Comparison of ENCODE assay signal across 15 mouse cellular contexts in genomic region chr7:128321260-128321659, GRCm38 (mm10). TPM values are rescaled to one million over a fixed set of nuclear protein-coding genes. Genes with fewer than 3 reads are reported as not detected.
DNase-seq lines count a peak whose midpoint lies in the region; ATAC-seq and TF ChIP-seq lines count a peak whose summit lies in the region.
"Had no signal": no experiment of that assay in that cellular context is flagged by ENCODE, and none has a peak within 500 bp of the region (broad histone marks: within the 10 kb centered on the region; RNA-seq: fewer than 3 reads in every experiment).

No protein-coding gene starts in this region.

- no peaks in the 10 kb centered on the region for H3K27me3 ChIP-seq in lung, embryonic 16.5 days (ENCODE audit: control insufficient read depth, insufficient read depth, low read depth, low read length)
- H3K27me3 ChIP-seq in intestine, postnatal 0 days (replicated peaks; ENCODE audit: control insufficient read depth, insufficient read depth, low read length): no peaks in the 10 kb centered on the region
- no peaks in the 10 kb centered on the region for H3K27me3 ChIP-seq in stomach, embryonic 14.5 days (ENCODE audit: control insufficient read depth, insufficient read depth, low read length)
- H3K27me3 ChIP-seq: forebrain, embryonic 13.5 days; hindbrain, embryonic 13.5 days had no signal

- intact Hi-C loops in gastrocnemius, postnatal 14 days (cut with DNase I; ENCODE audit: low total_unique reads): no loop called here

- H3K27ac ChIP-seq in lung, embryonic 16.5 days (ENCODE audit: low read length): peak overlapping the region; percentile 89
- H3K27ac ChIP-seq in intestine, postnatal 0 days (ENCODE audit: low read depth, low read length): peak overlapping the region; percentile 69
- H3K27ac ChIP-seq in stomach, embryonic 14.5 days (ENCODE audit: low read length): peak overlapping the region; percentile 81
- H3K27ac ChIP-seq: forebrain, embryonic 13.5 days; hindbrain, embryonic 13.5 days had no signal

- 47% methylated on average over 7 of the region's 7 CpGs for WGBS in lung, embryonic 16.5 days
- WGBS in intestine, postnatal 0 days: 60% methylated on average over 7 of the region's 7 CpGs
- 30% methylated on average over 7 of the region's 7 CpGs for WGBS in stomach, embryonic 14.5 days

- H3K36me3 ChIP-seq in lung, embryonic 16.5 days (ENCODE audit: control insufficient read depth, insufficient read depth, low read length): no peaks in the 10 kb centered on the region
- H3K36me3 ChIP-seq in intestine, postnatal 0 days (ENCODE audit: control insufficient read depth, insufficient read depth): no peaks in the 10 kb centered on the region
- H3K36me3 ChIP-seq in stomach, embryonic 14.5 days (ENCODE audit: control insufficient read depth, insufficient read depth, low read length): no peaks in the 10 kb centered on the region
- H3K36me3 ChIP-seq: hindbrain, embryonic 13.5 days had no signal

- H3K9ac ChIP-seq in lung, embryonic 16.5 days (ENCODE audit: low read length): no peak overlapping the region
- H3K9ac ChIP-seq in intestine, postnatal 0 days (ENCODE audit: low read depth, low read length): no peak overlapping the region
- no peak overlapping the region for H3K9ac ChIP-seq in stomach, embryonic 14.5 days (replicated peaks; ENCODE audit: low read depth, low read length)
- H3K9ac ChIP-seq: forebrain, embryonic 13.5 days; hindbrain, embryonic 13.5 days had no signal

- peak; percentile 93 for ATAC-seq in lung, embryonic 16.5 days (ENCODE audit: low read depth)
- peak; percentile 63 for ATAC-seq in intestine, postnatal 0 days
- ATAC-seq in stomach, embryonic 14.5 days (ENCODE audit: insufficient number of reproducible peaks, insufficient read depth, low FRiP score, low read depth): peak; percentile 84
- ATAC-seq: activated CD4-positive, CD25-positive, alpha-beta regulatory T cell, adult 4 months; forebrain, embryonic 13.5 days had no signal

- peak; percentile 15 for DNase-seq in embryo, embryonic 9.5 days (ENCODE audit: extremely low spot score)
- DNase-seq in embryo, embryonic 10.5 days (ENCODE audit: low spot score): no peak
- DNase-seq in lung, postnatal 25 days (ENCODE audit: low spot score): no peak
- DNase-seq in gastrocnemius, postnatal 14 days: no peak
- DNase-seq in thymus, postnatal 25 days: no peak
- DNase-seq: kidney, postnatal 25 days; right cerebral cortex, adult 18-20 months had no signal

- H3K4me1 ChIP-seq in lung, embryonic 16.5 days (replicated peaks; ENCODE audit: control insufficient read depth, insufficient read depth, low read length): peaks cover 24% of the 10 kb centered on the region
- no peaks in the 10 kb centered on the region for H3K4me1 ChIP-seq in intestine, postnatal 0 days (replicated peaks; ENCODE audit: control insufficient read depth, insufficient read depth, low read length)
- H3K4me1 ChIP-seq in stomach, embryonic 14.5 days (ENCODE audit: control insufficient read depth, insufficient read depth, low read length): peaks cover 17% of the 10 kb centered on the region; the same call in 1 of the 2 replicates
- H3K4me1 ChIP-seq: forebrain, embryonic 13.5 days had no signal

- TF ChIP-seq CTCF in intestine, postnatal 0 days (IDR thresholded peaks at IDR 0.05; ENCODE audit: low read depth): no peak

- no peaks in the 10 kb centered on the region for H3K9me3 ChIP-seq in lung, embryonic 16.5 days (ENCODE audit: control insufficient read depth, low read length)
- no peaks in the 10 kb centered on the region for H3K9me3 ChIP-seq in intestine, postnatal 0 days (ENCODE audit: control insufficient read depth)
- no peaks in the 10 kb centered on the region for H3K9me3 ChIP-seq in stomach, embryonic 14.5 days (ENCODE audit: control insufficient read depth, low read depth, low read length)
- H3K9me3 ChIP-seq: forebrain, embryonic 13.5 days; hindbrain, embryonic 13.5 days had no signal

- H3K4me3 ChIP-seq in lung, embryonic 16.5 days (ENCODE audit: low read length): no peak overlapping the region
- no peak overlapping the region for H3K4me3 ChIP-seq in intestine, postnatal 0 days (ENCODE audit: low read depth, low read length)
- H3K4me3 ChIP-seq in stomach, embryonic 14.5 days (ENCODE audit: low read depth, low read length): no peak overlapping the region
- H3K4me3 ChIP-seq: forebrain, embryonic 13.5 days; hindbrain, embryonic 13.5 days had no signal

- H3K4me2 ChIP-seq in lung, embryonic 16.5 days (ENCODE audit: low read depth, low read length): no peak overlapping the region
- H3K4me2 ChIP-seq in intestine, postnatal 0 days (replicated peaks; ENCODE audit: low read depth): no peak overlapping the region
- no peak overlapping the region for H3K4me2 ChIP-seq in stomach, embryonic 14.5 days (replicated peaks; ENCODE audit: low read depth, low read length)
- H3K4me2 ChIP-seq: forebrain, embryonic 13.5 days; hindbrain, embryonic 13.5 days had no signal

RNA-seq across cellular contexts. Expression of gene BC017158, which starts 23.3 kb away (rescaled TPM):
- 32.0 and 36.3 TPM in 2 replicates for polyA plus RNA-seq in lung, embryonic 16.5 days (2015; fragmentation: Nextera tagmentation; extraction: Ambion mirVana)
- polyA plus RNA-seq in intestine, postnatal 0 days (2015; fragmentation: Nextera tagmentation; extraction: Ambion mirVana): 32.6 and 34.7 TPM in 2 replicates
- 36.8 and 42.8 TPM in 2 replicates for polyA plus RNA-seq in stomach, embryonic 14.5 days (2014; fragmentation: Nextera tagmentation; extraction: Ambion mirVana)
- total RNA-seq in gastrocnemius, postnatal 14 days (2021): 1 to 10 TPM; 4.7 to 5.6 TPM

RNA-seq across cellular contexts. Expression of gene Slc5a2, which starts 55.8 kb away (rescaled TPM):
- 0.39 TPM in 1 of 2 replicates, not detected in the other for polyA plus RNA-seq in lung, embryonic 16.5 days (2015; fragmentation: Nextera tagmentation; extraction: Ambion mirVana)
- polyA plus RNA-seq in intestine, postnatal 0 days (2015; fragmentation: Nextera tagmentation; extraction: Ambion mirVana): not detected in 2 replicates
- polyA plus RNA-seq in stomach, embryonic 14.5 days (2014; fragmentation: Nextera tagmentation; extraction: Ambion mirVana): 1.00 and 2.5 TPM in 2 replicates
- total RNA-seq in gastrocnemius, postnatal 14 days (2021): not detected
- total RNA-seq: gastrocnemius, postnatal 4 days; left cerebral cortex, postnatal 10 days had no signal
- polyA plus RNA-seq: activated CD4-positive, CD25-positive, alpha-beta regulatory T cell, adult 4 months; forebrain, embryonic 13.5 days; hindbrain, embryonic 13.5 days had no signal
